Mouse (Mus musculus): ENCODE measurements at regions not wholly inside any gene's neighbourhood (a gene's known extent, or its start where the extent isn't known, plus 50 kb on each side); places are given as distances from the start of the nearest gene placed in this dataset.
A peak's percentile ranks its signal among the peaks of the same experiment; 100 is the strongest.
"Not testable (repeated sequence)": the region's sequence is repeated elsewhere in the genome, so short reads cannot be mapped to it uniquely, and the experiment has no call there.

- DNase-seq = no peak
These were observed 142.7 kb upstream of the Gnai1 start for GRCm38 (mm10) chr5:18502831-18503230.

DNA sequence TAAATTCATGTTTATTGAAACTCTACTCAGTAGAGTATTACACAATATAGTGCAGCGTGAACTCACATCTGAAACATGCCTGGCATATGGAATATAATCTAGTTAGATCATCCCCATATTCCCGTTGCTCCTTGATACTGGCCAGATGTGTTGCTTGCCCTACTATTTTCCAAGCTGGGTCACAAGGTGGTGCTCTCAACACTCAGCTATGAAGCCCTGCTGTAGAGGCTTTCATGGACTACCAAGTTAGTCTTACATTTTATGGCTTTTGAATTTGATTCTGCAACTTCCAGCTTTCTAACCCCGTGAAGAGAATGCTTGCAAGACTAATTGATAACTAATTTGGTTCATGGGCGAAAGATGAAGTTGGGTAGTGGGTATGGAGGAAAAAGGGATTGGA, 134.2 kb upstream of the Gnai1 start:
- no peak for DNase-seq

DNA sequence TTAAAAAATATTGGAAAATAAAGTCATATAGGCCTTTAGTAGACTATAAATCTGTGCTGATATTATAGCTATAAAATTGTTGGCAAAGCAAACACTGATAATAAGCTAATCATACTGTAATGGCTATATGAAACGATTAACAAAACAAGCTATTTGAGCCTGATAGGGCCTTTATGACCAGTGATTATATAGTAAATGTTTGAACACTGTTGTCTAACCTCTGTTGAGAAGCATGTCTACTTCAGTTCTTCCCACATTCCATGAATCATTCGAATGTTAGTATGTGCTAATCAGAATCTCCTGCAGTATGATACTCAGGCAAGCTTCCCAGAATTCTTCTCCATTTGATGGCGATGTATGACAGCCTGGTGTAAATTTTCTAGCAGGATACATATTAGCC, 129.6 kb upstream of the Gnai1 start:
- no peak for DNase-seq

DNA sequence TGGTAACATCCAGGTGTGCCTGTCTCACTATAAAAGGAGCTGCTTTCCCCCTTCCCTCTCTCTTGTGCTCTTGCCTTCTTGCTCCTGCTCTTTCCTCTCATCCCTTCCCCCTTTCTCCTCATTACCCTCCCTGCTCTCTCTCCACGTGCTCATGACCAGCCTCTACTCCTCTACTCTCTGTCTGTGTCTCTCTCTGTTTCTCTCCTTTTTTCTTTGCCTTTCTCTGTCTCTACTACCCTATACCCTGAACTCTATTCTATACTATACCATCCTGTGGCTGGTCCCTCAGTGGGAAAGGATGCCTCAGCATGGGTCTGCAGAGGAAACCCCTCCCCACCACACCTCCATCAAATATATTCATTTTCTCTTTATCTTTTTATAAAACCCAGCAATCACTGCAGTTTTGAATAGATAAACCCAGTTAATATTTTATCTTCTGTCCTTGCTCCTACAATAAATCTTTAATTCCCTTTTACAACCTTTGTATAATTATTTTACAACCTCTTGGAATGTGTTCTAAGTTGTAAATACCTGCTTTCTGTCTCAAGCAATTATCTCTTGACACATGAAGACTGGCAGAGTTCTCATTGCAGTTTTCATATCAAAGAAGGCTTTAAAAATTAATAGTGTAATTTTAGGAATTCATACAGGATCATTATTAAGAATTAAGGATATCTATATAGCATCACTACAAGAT, 127.1 kb upstream of the Gnai1 start:
- DNase-seq = no peak

DNA sequence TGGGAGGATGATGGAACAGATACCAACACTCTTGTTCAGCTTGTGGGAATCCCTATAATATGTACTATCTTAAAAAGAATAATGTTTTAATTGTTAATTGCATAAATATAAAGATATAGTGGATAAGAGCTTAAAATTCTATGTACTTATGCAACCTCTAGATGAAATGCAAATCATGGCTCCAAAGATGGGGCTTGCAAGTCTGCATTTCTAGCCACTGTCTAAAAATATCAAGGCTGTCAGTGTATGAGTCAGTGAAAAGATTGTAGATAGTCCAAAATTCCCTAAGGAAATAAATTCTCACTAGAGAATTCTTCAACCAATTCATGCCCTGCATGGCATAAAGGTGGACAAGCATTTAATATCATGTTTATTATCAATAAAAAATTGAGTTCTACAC, 124.2 kb upstream of the Gnai1 start:
- DNase-seq = no peak

DNA sequence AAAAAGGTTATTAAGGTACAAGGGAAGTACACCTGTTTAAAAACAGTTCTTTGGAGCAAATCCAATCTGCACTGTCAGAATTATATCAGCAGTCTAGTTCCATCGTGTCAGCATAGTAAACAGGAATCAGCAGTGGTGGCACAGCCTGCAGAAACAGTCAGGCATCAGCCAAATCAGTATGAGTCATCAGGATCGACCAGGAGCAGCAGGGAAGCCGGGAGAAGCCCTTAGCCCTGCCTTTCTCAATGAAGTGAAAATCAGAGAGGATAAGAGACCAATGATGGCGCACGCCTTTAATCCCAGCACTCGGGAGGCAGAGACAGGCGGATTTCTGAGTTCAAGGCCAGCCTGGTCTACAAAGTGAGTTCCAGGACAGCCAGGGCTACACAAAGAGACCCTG, 118.3 kb upstream of the Gnai1 start:
- no peak for DNase-seq

DNA sequence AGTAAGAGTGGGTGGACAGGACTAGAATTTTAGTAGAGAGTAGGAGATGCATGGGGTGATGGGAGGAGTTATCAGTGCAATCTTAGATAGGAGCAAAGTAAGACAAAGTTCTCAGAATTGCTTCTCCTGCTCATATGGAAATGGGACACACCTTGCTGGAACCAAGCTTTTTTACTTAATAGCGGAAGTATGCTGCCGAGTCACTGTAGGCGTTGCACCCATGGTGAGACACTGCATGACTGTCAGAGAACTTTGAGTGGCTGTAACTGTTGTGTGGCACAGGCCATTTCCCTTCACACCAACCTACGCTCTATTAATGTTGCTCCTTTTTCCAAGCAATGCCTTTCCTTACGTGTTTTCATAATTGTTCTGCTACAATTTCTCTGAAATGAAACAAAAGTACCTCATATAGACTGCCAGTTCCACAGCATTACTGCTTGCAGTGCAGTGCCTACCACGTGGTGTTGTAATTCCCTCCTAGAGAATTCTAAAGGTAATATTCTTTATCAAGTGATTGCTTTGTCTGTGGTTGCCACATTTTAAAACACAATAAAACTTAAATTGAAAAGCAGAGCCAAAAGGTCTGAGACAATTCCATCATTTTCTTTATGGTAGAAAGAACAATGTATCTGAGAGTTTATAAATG, 117.3 kb upstream of the Gnai1 start:
- DNase-seq = no peak

- no peak for DNase-seq
These were observed 112.0 kb upstream of the Gnai1 start for GRCm38 (mm10) chr5:18472114-18472513.

DNA sequence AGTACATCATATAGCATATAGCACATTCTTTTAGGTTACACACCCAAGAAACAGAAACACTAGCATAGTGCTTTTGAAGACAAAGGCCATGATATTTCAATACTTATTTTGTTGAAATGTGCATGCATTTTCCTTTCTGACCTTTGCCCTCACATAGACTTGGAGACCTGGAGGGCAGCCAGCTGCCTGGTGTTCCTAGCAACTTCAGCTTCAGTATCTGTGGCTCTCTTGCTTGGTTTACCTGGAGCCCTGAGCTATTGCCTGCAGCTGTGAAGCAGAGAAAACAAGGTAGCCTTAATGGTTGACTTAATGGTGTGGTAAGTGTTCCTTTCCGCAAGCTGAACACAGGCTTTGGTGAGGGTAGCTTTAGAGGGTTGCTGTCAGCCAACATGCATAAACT, 97.6 kb upstream of the Gnai1 start:
- DNase-seq = no peak

DNA sequence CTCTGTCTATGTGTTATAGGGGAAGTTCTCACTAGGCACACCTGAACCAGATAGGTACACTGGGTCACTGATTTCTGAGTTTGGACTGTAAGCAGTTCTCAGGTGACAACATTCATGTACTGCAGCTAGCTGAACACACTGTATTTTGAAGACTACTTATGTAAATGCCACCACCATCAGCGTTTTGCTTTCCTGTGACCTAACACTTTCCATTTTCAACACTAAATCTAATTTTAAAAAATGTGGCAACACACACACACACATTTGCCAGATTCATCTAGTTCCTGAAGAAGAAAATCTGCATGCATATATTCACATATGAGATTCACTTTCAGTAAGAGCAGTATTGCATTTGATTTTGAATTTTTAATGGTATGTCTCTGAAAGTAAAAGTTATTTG, 96.0 kb upstream of the Gnai1 start:
- no peak for DNase-seq

GRCm38 (mm10) chr5:18452871-18453757, 93.0 kb upstream of the Gnai1 start:
- DNase-seq = not testable (repeated sequence)

DNA sequence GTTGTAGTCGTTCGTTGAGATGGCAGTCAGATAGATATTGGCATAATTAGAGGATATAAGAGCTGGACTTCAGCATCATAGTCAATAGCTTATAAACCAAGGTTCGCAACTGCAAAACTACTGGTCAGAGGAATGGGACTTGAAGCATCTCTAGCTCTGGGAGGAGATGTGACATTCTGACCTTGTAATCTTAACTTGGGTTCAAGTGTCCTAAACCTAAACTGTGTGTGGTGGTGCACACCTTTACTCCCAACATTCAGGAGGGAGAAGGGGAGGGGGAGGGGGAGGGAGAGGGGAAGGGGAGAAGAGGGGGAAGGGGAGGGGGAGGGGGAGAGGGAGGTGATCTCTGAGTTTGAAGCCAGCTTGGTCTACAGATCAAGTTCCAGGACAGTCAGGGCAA, 89.1 kb upstream of the Gnai1 start:
- DNase-seq = no peak

GRCm38 (mm10) chr5:18448330-18448670, 88.1 kb upstream of the Gnai1 start:
- no peak for DNase-seq

DNA sequence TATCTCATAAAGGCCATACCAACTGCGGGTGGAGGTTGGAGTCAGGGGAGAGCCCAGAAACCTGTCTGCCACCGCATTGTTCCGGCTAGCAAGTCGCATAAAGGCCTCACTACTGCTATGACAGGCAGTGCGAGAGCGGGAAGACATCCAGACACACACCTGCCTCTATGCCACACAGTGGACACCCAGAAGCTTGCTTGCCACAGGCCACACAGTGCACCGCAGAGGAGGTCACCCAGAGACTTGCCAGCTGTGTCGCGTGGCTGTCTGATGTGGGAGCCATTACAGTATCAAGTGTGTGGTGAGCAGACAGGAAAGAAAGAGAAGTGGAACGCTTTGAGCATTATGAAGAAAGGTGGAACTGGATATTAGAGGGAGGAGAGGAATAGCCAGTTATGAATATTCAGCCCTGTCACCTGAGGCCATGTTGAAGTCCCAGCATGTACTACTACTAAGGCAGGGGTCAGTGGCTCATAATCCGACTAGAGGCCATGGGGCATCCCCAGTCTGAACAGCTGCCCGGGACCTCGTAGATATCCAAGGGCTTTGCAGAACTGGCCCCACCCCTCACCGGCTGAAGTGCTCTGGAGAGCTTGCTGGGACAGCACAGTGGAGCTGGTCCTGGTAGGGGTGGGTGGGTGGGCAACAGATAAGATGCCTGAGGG, 87.6 kb upstream of the Gnai1 start:
- no peak for DNase-seq

DNA sequence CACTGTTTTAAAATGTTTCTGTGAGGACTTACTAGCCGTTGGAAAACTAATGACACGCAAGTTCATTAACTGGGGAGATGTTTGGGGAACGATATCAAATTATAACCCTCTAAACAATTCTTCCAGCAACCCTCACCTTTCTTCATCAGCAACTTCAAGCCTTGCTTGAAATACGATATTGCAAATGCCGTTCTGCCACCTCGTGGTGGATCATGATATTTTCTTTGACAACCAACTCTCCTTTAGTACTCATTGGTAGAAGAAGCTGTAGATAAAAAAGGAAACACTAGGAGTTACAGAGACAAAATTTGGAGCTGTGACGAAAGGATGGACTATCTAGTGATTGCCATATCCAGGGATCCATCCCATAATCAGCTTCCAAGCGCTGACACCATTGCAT, 85.8 kb upstream of the Gnai1 start:
- peak; percentile 51 for DNase-seq

GRCm38 (mm10) chr5:18439986-18440385, 79.8 kb upstream of the Gnai1 start:
- no peak for DNase-seq

DNA sequence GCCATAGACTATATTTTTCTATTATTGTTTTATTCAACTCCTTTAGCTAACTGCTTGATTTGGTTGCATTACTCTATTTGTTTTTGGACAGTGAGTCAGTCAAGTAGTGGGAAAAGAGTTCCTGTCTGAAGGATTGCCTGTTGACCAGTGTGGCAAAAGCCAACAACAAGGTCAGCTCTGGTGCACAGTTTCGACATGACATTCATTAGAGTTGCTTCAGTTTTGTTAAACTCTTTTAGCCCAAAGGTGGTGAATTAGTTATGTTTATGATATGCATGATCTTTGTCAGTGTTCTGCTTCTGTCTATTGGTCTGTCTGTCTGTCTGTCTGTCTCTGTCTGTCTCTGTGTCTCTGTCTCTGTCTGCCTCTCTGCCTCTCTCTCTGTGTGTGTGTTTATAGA, 79.1 kb upstream of the Gnai1 start:
- no peak for DNase-seq

DNA sequence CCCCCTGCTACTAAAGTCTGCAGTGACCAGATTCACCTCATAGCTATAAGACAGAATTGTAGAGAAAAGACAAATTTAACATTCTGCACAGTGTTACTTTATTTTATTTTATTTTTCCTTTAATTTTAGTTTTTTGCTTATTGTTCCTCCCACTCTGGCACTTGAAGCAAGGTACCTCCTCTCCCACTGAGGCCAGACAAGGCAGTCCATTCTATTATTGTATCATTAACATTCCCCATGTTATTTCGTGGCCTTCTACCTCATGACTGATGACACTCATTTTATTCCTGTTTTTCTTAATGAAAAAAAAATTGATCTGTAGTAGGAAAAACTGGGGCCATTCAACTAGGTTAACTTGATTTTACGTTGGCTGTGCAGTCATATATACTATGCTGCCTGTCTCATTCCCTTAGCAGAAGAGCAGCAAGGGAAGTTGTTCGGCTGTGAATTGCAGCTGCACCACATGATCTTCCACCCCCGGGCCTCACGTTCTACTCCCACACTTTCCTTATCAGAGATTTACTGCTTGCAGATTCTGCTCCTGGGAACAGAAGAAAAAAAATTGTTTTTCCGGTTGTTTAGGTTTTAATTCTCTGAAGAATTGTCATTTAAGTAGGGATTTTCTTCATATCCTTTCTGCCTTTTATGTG, 76.1 kb upstream of the Gnai1 start:
- DNase-seq = no peak

- DNase-seq = no peak
These were observed 74.1 kb upstream of the Gnai1 start for GRCm38 (mm10) chr5:18434245-18434644.

DNA sequence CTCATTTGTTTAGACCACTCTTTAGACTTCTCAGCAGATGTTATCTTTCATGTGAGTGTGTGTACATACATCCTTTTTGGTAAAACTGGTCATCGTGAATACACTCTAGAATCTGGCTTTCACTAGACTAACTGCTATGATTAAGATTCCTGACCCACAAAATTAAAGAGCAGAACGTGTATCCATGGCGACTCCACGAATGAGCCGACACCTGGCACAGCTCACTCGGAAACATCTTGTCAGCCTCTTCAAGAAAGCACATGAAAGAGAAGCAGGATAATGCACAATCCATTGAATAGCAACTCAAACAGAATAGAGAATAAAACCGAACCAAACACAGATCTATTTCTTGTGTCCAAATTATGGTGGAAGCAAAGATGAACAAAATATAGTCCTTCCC, 73.1 kb upstream of the Gnai1 start:
- DNase-seq = no peak

DNA sequence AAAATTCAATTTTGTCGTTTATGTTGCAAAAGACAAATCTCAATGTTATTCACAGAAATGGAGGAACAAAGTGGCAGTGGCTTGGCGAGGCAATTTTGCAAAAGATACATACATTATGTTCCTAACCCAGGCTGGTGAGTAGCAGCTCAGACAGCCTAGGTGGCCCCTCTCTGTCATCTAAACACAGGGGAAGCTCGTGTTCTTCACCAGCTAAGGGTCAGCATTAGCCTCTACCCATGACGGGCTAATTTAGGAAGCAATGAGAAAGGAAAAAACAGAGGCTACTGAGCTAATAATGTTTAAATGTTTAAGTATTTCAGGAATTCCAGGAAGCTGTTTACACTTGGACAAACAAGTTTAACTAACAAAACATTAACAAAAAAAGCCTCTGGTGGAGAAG, 64.9 kb upstream of the Gnai1 start:
- no peak for DNase-seq

GRCm38 (mm10) chr5:18414892-18415291, 54.7 kb upstream of the Gnai1 start:
- no peak for DNase-seq
